ENCODE assay signal across 9 mouse cellular contexts in the genomic region with DNA sequence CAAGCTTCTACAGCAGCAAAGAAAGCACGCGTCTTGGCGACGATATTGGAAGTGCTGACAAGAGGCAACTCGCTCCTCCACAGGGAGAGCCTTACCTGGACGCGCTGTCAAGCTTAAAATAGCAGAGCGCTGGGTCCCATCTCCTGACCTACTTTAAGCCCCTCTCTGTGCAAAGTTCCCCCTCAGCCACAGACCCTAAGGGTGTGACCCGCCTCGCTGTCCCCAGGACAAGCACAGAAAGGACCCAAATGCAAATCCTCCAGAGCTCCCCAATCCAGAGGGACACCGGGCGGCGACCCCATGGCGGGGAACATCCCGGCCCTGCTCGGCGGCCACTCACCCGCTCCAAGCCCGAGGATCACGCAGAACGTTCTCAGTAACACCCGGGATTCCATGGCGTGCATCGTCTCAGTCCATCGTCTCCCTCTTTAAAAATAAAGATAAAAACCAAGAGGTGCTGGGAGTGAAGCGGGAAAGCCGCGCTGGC. TPM values are rescaled to one million over a fixed set of nuclear protein-coding genes. Genes with fewer than 3 reads are reported as not detected.
DNase-seq lines count a peak whose midpoint lies in the region; ATAC-seq and TF ChIP-seq lines count a peak whose summit lies in the region.
"Had no signal": no experiment of that assay in that cellular context is flagged by ENCODE, and none has a peak within 500 bp of the region (broad histone marks: within the 10 kb centered on the region; RNA-seq: fewer than 3 reads in every experiment).

No protein-coding gene starts in this region.

- peak; percentile 34 for ATAC-seq in hindbrain, embryonic 11.5 days (ENCODE audit: low FRiP score)
- ATAC-seq in midbrain, embryonic 14.5 days (ENCODE audit: low FRiP score, low TSS enrichment) = 0 out of 2 replicates have a peak, but pooled peaks have one; percentile 21
- no peak for ATAC-seq in monocyte, adult 5-6 weeks (replicated peaks; ENCODE audit: insufficient number of reproducible peaks, low FRiP score, low TSS enrichment, poor library complexity, severe bottlenecking)
- ATAC-seq in erythroblast, adult 5-6 weeks (replicated peaks; ENCODE audit: low FRiP score, poor library complexity, severe bottlenecking) = no peak

- under 1% methylated on average over 28 of the region's 28 CpGs for WGBS in hindbrain, embryonic 11.5 days
- WGBS in midbrain, embryonic 14.5 days = under 1% methylated on average over 28 of the region's 28 CpGs

- no peaks in the 10 kb centered on the region for H3K4me1 ChIP-seq in hindbrain, embryonic 11.5 days (replicated peaks; ENCODE audit: control insufficient read depth, insufficient read depth, low read length)
- peaks cover 12% of the 10 kb centered on the region for H3K4me1 ChIP-seq in midbrain, embryonic 14.5 days (ENCODE audit: control insufficient read depth, insufficient read depth, low read length)

- no peaks in the 10 kb centered on the region for H3K27me3 ChIP-seq in hindbrain, embryonic 11.5 days (ENCODE audit: control insufficient read depth, insufficient read depth, low read length)
- no peaks in the 10 kb centered on the region for H3K27me3 ChIP-seq in midbrain, embryonic 14.5 days (ENCODE audit: control insufficient read depth, insufficient read depth, low read length)

- peak overlapping the region; percentile 80 for H3K4me3 ChIP-seq in layer of hippocampus, adult 2 months
- peak overlapping the region; percentile 59 for H3K4me3 ChIP-seq in hindbrain, embryonic 11.5 days (ENCODE audit: low read depth, low read length)
- H3K4me3 ChIP-seq in midbrain, embryonic 14.5 days (replicated peaks; ENCODE audit: low read depth, low read length) = peak overlapping the region; percentile 75

- TF ChIP-seq CTCF in layer of hippocampus, adult 2 months (conservative IDR thresholded peaks at IDR 0.05) = no peak

- no peaks in the 10 kb centered on the region for H3K36me3 ChIP-seq in hindbrain, embryonic 11.5 days (ENCODE audit: control insufficient read depth, insufficient read depth, low read length)
- no peaks in the 10 kb centered on the region for H3K36me3 ChIP-seq in midbrain, embryonic 14.5 days (ENCODE audit: control insufficient read depth, insufficient read depth, low read length)

- H3K4me2 ChIP-seq in hindbrain, embryonic 11.5 days (replicated peaks; ENCODE audit: low read depth, low read length) = peak overlapping the region; percentile 73
- peak overlapping the region; percentile 79 for H3K4me2 ChIP-seq in midbrain, embryonic 14.5 days (ENCODE audit: low read length)

- DNase-seq in layer of hippocampus, adult 2 months (ENCODE audit: low spot score in 2 of 2) = no peak
- DNase-seq in layer of hippocampus, adult 9-10 months (ENCODE audit: low spot score) = no peak
- DNase-seq in embryo, embryonic 10.5 days (ENCODE audit: low spot score) = peak; percentile 41
- DNase-seq in hindbrain, embryonic 11.5 days (ENCODE audit: low spot score) = peak; percentile 49
- DNase-seq in midbrain, embryonic 14.5 days = peak; percentile 64
- no peak for DNase-seq in ovary, postnatal 36 days (ENCODE audit: low spot score)

- peak overlapping the region; percentile 82 for H3K9ac ChIP-seq in hindbrain, embryonic 11.5 days (ENCODE audit: low read depth, low read length)
- H3K9ac ChIP-seq in midbrain, embryonic 14.5 days (replicated peaks; ENCODE audit: low read length) = peak overlapping the region; percentile 85

- no peaks in the 10 kb centered on the region for H3K9me3 ChIP-seq in hindbrain, embryonic 11.5 days (ENCODE audit: control insufficient read depth, low read length)
- H3K9me3 ChIP-seq in midbrain, embryonic 14.5 days (ENCODE audit: control insufficient read depth, low read length) = no peaks in the 10 kb centered on the region

- peak overlapping the region; percentile 96 for H3K27ac ChIP-seq in layer of hippocampus, adult 2 months
- H3K27ac ChIP-seq in hindbrain, embryonic 11.5 days (ENCODE audit: low read depth, low read length) = peak overlapping the region; percentile 76
- H3K27ac ChIP-seq in midbrain, embryonic 14.5 days (replicated peaks; ENCODE audit: low read depth, low read length) = peak overlapping the region; percentile 93

RNA-seq across cellular contexts. Expression of a gene that starts 0.9 kb away (rescaled TPM):
- 100 to 1,000 TPM; 738 to 777 TPM for total RNA-seq in layer of hippocampus, adult 2 months (2021)
- 95.4 and 102 TPM in 2 replicates for polyA plus RNA-seq in hindbrain, embryonic 11.5 days (2014; fragmentation: Nextera tagmentation; extraction: Ambion mirVana)
- polyA plus RNA-seq in midbrain, embryonic 14.5 days (2014; fragmentation: Nextera tagmentation; extraction: Ambion mirVana) = 136 and 170 TPM in 2 replicates
- total RNA-seq in monocyte, adult 5-6 weeks (2017) = not detected in 3 replicates
- total RNA-seq in erythroblast, adult 5-6 weeks (2015; ENCODE audit: low replicate concordance) = not detected in 2 replicates
- not detected in 2 replicates for total RNA-seq in erythroblast, adult 5-6 weeks (2017; ENCODE audit: low replicate concordance)
- total RNA-seq: liver, adult 2 months had no signal
- polyA plus RNA-seq: liver, adult 2 months had no signal

Comparison
In these comparisons a context has a peak if more than half of its experiments do, and no peak if none do; other contexts are left out.
1. DNase-seq: peak in embryo, embryonic 10.5 days (single experiment), hindbrain, embryonic 11.5 days (single experiment) and midbrain, embryonic 14.5 days (single experiment); none in layer of hippocampus, adult 2 months (0 of 2), layer of hippocampus, adult 9-10 months (single experiment) and ovary, postnatal 36 days (single experiment).
2. ATAC-seq: peak in hindbrain, embryonic 11.5 days (single experiment) and midbrain, embryonic 14.5 days (single experiment); none in monocyte, adult 5-6 weeks (single experiment) and erythroblast, adult 5-6 weeks (single experiment).
3. RNA of a gene that starts 0.9 kb away (total RNA-seq): 738 to 777 TPM in layer of hippocampus, adult 2 months; not detected in monocyte, adult 5-6 weeks and not detected in erythroblast, adult 5-6 weeks; every median in the first group is over 100 times any median in the second.
4. Peak in every context shown above with its lines, with median percentiles within 50 percentile points of each other: H3K27ac ChIP-seq and H3K4me3 ChIP-seq.